Mouse (Mus musculus) layer of hippocampus, adult 9-10 months (tissue): ENCODE measurements around the gene Rnf150.
A peak's percentile ranks its signal among the peaks of the same experiment; 100 is the strongest.
"Not testable (repeated sequence)": the region's sequence is repeated elsewhere in the genome, so short reads cannot be mapped to it uniquely, and the experiment has no call there.

ENCODE experiments used
- DNase-seq: peaks from one replicate; pipeline ENCODE4 v3.0.0; 2022; ENCODE audit warnings: low spot score

The Rnf150 gene

GRCm38 (mm10) chr8:83078701-83079533 lies 215.8 kb downstream of the Rnf150 start:
- DNase-seq: no peak

- DNase-seq: no peak
Measured at GRCm38 (mm10) chr8:83079534-83079844, 216.3 kb downstream of the Rnf150 start.

GRCm38 (mm10) chr8:83081266-83081665 lies 218.1 kb downstream of the Rnf150 start:
- DNase-seq: no peak

DNA sequence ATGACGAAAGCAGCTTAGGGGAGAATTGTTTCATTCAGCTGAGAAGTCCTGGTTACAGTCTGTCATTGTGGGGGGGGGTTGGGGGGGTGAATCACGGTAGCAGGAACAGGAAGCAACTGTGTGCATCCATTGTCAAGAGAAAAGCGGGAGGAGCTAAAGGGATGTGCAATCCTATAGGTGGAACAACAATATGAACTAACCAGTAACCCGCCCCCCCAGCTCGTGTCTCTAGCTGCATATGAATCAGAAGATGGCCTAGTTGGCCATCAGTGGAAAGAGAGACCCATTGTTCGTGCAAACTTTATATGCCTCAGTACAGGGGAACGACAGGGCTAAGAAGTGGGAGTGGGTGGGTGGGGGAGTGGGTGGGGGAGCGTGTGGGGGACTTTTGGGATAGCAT lies 218.7 kb downstream of the Rnf150 start:
- DNase-seq: not testable (repeated sequence)

- DNase-seq: no peak
Measured at GRCm38 (mm10) chr8:83082251-83082650, 219.1 kb downstream of the Rnf150 start.

DNA sequence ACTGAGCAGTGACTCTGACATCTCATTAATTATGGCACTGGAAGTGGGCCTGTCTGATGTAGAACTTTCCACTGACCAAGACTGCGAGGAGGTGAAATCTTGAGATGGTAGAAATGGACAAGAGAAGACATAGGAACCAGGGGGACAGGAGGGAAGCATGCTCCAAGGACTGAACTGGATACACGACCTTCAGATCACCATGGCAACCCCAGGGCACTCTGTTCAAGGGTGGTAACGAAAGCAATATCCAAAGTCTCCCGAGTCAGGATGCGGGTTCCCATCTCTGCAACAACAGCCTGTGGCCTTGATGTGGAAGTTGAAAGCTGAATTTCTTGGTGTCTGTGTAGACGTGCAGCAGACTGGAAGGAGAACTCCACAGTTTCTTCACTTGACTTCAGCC lies 220.3 kb downstream of the Rnf150 start:
- DNase-seq: no peak

DNA sequence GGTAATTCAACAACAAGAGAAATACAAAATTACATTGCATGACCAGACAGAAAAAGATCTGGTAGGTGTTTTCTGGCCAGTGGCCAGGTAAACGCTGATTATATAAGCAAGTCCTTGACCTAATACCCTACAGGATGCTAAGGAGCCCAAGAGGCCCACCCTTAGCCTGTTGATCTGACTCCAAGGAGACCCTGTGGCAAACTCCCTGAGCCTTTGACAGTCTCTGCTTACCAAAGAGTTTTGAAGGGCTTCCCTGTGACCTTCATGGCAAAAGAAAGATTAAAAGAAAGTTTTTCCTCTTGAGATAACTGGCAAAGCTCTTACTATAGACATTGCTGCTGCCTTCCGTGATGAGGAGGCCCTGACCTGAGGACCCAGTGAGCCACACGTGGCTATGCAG lies 222.4 kb downstream of the Rnf150 start:
- no peak for DNase-seq

- no peak for DNase-seq
Measured at GRCm38 (mm10) chr8:83086625-83087024, 223.5 kb downstream of the Rnf150 start.

DNA sequence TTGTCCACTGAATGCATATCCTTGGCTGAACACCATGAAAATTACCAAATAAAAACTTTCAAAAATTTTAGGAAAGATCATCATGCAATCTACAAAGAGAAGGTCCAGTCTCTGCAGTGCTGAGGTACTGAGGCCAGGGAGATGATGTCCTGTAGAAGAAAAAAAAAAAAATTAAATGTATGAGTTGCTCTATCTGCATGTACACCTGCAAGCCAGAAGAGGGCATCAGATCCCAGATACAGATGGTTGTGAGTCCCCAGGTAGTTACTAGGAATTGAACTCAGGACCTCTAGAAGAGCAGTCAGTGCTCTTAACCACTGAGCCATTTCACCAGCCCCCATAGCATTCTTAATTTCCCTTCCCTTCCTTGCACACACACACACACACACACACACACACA lies 224.4 kb downstream of the Rnf150 start:
- DNase-seq: no peak

DNA sequence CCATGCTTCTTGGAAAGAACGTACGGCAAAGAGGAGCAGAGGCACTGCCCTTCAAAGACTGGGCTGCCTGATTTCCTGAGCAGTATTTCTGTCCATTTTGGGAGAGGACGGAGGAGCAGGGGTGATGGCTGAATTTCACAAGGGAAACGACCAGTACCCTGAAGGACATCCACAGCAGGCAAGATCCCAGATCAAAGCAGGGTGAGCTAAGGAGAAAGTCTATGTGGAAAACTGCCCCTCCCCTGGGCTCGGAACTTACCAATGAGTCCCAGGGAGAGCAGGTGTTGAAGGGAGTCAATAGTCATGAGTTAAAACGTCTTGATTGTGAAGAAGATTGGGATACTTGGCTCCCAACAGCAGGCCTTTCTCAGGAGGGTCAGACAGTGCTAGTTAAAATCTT lies 225.0 kb downstream of the Rnf150 start:
- no peak for DNase-seq

GRCm38 (mm10) chr8:83089336-83089986 lies 226.3 kb downstream of the Rnf150 start:
- DNase-seq: peak; percentile 97

DNA sequence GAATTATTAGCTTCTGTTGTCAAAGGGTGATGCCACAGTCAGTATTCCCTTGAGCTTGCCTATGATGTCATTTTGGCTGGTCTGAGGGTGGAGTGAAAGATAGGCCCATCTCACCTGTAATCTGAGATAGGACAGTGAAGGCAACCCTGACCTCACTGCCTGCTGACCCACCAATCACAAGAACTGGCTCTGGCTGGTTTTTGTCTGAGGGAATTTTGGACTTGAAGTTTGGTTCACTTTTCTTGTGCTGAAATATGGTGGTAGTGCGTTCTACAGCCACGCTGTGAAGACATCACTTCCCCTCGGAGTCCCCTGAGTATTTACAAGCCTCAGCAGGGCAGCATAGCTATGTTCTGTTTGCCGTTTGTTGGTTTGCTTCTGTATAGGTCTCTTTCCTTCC lies 227.3 kb downstream of the Rnf150 start:
- no peak for DNase-seq

DNA sequence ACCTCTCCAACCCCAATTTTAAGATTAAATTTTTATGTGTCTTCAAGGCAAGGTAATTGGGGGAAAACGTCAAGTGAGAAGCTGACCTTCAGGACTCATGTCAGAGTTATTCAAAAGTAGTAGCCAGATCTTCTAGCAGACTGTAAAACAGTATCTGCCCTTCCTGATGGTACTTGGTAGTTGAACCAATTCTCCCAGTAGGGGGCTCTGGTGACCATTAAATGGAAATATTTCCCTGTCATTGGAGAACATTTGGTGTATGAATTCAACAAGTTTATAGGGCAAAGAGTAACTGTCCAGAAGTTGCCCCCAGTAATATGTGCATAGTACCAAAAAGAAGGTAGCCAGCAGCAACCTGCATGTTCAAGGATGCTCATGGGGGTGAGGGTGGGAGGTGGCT lies 236.9 kb downstream of the Rnf150 start:
- DNase-seq: no peak

- no peak for DNase-seq
Measured at GRCm38 (mm10) chr8:83102957-83103510, 239.9 kb downstream of the Rnf150 start.

GRCm38 (mm10) chr8:83103968-83104367 lies 240.8 kb downstream of the Rnf150 start:
- no peak for DNase-seq

DNA sequence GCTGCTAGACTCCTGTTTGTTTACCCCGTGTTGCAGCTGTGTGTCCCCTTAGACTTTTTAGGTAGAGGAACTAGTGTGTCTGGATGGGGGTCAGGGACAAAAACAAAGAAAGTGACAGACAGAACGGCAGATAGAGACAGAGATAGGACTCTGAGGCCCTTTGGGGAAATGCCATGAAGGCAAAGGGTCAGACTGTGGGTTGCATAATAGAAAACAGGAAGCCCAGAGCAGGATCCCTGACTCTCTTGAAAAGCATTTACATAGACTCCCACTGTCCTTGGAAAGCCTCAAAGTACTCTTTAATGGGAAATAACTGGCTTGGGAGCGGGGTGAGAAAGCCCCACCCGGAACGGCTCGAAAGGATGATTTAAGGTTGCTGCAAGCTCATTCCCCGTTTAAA lies 246.6 kb downstream of the Rnf150 start:
- DNase-seq: no peak

DNA sequence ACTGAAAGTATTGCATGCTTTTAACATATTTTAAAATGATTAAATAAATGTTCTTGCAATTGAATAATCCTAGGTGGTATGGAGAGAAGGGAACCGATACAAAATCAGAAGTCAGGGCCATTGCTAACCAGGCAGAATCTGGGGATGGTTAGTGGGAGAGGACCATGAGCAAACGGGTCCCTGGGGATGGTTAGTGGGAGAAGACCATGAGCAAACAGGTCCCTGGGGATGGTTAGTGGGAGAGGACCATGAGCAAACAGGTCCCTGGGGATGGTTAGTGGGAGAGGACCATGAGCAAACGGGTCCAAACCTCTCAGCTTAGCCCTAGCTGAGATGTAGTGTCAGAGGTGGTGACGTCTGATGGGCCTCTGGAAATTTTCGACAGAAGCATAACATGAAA lies 247.0 kb downstream of the Rnf150 start:
- no peak for DNase-seq

DNA sequence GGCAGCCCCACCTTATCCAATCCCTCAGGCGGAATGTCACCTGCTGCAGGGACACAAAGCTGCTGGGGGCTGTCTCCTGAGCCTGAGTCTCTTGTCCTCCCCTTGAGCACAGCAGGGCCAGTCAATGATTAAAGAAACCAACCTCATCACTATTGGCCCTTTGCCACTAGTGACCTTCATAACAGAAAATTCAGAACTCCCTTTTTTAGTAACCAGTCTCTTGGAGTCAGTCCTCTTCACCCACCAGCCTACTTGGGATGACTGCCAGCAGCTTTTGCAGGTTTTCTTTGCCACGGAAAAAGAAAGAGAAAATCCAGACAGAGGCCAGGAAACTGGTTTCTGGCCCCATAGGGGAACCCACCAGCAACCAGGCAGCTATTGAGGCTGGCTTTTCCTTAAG lies 271.9 kb downstream of the Rnf150 start:
- DNase-seq: no peak

DNA sequence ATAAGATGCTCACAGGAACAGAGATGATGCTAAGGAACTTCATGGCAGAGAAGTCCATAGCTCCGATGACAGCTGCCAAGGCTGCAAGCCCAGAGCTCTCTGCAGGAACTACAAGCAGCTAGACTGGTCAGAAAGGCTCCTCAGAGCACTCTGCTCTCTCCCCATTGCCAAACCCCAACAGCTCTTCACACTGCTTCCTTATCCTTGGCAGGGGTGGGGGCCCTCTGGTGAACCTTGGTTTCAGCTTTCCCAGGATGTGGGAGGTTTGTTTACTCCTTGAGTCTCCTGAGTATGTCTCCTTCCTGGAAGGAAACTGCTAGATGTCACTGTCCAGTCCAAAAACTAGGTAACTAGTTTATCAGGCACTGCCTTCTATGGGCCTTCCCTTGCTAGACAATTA lies 276.9 kb downstream of the Rnf150 start:
- no peak for DNase-seq

- no peak for DNase-seq
Measured at GRCm38 (mm10) chr8:83140701-83141111, 277.6 kb downstream of the Rnf150 start.
